Mouse (Mus musculus): ENCODE measurements at regions not wholly inside any gene's neighbourhood (a gene's known extent, or its start where the extent isn't known, plus 50 kb on each side); places are given as distances from the start of the nearest gene placed in this dataset.

DNA sequence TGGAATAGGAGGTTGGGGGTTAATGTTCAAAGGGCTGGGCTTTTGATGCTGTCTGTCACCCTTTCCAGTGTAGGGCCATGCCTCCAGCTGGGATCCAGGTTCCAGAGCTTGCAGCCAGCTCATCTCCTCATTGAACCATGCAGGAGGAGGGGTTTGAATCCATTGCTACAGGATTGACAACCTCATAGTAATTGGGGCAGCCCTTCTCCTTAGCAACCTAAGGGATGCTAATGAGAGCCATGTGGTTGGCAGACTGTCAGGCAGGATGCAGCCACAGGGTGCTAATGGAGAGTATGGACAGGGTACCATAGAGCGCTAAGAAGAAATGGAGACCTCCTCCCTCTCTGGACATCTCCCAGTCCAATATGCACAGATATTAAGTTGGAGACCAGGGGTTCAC, 396.9 kb upstream of the Cdh4 start:
- intact Hi-C loops (cut with DNase I; ENCODE audit: low total_unique reads): no loop called here
- no peak for DNase-seq

DNA sequence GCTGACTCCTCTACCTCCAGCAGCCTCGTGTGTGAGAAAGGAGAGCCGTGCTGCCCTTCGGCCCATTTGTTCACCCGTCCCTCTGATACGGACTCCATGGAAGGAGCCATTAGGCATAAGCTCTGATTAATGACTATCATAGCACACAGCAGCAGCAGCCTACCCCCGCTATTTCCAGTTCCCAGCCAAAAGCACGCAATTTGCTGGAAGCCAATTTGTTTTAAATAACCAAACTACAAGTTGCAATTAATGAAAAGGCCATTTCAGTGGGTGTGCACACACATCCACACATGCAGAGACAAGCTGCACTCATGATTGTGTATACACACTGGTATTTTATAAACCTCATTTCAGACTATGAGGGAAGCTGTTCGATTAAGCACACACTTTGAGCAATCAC, 387.8 kb upstream of the Cdh4 start:
- intact Hi-C loops (cut with DNase I; ENCODE audit: low total_unique reads): no loop called here
- no peak for DNase-seq

DNA sequence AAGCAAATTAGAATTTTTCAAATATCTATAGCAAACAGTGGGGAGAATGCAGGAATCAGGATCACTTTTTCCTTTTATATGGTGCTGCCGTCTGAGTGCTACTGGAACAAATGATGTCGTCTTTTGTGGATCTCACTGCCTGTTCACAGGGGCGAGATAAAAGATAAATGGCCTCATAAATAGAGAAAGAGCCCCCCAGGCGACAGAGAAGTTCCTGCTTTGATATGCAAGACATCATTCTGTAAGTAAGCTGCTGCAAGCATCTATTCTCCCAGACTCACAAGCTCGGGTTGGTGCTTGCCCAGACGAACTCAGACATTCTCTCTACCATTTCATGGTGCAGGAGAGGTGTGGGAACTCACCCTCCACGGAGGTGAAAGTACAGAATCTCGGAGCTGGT, 377.6 kb upstream of the Cdh4 start:
- intact Hi-C loops (cut with DNase I; ENCODE audit: low total_unique reads): loop anchor here (10.0 kb wide), 1 partner anchor 810 kb away; no protein-coding TSS in a partner anchor
- DNase-seq: no peak

DNA sequence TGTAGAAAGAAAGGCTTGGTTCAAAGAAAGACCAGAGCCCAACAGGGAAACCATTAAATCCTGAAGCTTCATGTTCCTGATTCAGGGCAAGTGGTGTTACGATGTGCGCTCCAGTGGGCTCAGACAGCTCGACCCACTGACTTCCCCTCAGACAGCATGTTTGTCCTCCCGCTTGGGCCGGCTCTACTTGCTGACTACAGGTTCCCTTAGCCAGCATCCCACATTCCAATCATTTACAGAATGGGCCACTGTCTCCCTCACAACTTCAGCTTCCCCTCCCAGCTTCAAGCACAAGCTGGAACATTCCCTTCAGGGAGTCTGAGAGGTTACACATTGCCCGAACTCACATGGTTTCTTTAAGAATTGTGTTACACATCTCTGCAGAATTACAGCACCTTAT, 372.7 kb upstream of the Cdh4 start:
- intact Hi-C loops (cut with DNase I; ENCODE audit: low total_unique reads): loop anchor here (10.0 kb wide), 1 partner anchor 805 kb away; no protein-coding TSS in a partner anchor
- no peak for DNase-seq

DNA sequence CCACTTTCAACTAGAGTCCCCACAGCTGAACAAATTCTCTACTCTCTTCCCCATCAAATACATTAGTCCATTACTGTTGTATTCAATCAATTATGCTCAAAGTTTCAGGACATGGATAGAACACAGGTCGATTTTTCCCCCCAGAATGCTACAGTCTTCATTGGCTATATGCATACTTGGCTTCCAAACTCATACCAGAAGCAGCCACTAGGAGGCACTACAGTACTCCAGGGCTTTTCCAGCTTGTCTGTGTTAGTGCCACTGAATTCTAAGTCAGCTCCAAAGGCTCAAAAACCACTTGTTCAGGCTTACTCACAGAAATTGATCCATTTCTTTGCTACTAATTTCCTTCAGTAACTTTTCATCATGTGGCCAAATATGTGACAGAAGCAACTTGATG, 371.9 kb upstream of the Cdh4 start:
- intact Hi-C loops (cut with DNase I; ENCODE audit: low total_unique reads): no loop called here
- DNase-seq: no peak

DNA sequence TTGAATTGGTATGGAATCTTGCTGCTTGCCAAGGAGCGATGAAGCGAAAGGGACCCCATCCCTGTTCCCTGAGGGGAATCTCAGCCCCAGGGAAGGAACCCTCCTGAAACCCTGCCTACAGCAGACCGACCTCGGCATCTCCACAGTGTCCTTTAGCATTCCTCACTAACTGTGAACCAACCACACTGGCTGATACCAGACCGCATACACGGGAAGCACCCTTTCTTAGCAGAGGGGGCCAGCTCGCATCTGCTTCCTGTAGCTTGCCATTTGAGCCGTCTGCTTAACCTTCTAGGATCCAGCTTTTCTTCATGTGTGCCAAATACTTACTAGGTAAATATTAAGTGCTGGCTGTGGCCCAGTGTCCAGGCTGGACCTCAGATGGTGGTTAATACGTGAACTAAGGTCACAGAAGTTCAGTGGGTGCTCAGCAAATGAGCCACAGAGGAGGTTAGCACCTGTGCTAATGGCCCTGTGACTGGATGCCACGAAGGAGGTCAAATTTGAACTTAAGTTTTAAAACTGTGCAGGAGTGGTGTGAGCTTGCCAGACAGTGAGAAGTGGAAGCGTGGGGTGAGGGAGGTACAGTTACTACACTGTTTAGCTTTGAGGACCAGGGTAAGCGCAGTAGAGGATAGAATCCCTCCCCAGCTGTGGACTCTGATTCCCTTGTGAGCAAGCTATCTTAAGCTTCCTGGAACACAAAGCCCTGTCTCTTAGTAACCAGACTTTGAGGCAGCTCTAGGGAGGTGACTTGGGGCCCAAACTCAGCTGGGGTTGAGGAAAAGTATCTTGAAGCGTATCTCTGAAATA, 361.6 kb upstream of the Cdh4 start:
- intact Hi-C loops (cut with DNase I; ENCODE audit: low total_unique reads): no loop called here
- no peak for DNase-seq

DNA sequence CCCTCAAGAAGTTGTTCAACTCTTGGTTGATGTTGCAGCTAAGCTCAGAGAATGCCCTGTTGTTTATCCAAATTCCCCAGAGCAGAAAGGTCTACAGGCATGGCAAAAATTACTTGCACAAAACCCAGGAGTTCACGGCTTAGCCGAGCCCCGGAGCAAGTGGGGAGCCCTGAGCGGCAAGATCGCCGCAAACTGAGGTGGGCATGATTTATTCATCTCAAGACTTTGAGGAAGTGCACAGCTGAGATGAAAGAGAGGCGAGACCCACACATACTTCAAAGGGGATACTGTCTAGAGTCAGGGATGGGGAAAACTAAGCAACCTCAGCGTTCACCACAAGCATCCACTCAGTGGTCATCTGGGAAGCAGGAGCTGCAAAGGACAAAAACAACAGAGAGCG, 355.3 kb upstream of the Cdh4 start:
- DNase-seq: no peak
- intact Hi-C loops (cut with DNase I; ENCODE audit: low total_unique reads): no loop called here

DNA sequence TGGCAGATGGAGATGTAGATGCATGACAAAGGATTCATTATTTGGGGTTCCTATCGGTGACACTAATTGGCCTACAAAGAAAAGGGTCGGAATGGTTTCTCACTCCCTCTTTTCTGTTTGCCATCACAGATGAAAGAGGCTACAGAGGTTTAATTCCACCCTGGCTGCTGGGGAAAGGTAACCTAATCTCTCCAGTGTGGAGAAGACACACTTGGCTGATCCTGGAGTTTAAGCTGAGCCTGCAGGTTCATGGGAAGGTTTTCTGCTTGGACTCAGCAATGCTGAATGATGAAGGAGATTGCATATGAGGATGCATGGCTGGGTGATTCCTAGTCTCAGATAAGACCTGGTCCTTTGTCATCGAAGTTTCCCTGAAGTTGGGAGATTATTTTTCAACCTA, 350.8 kb upstream of the Cdh4 start:
- intact Hi-C loops (cut with DNase I; ENCODE audit: low total_unique reads): no loop called here
- DNase-seq: no peak

DNA sequence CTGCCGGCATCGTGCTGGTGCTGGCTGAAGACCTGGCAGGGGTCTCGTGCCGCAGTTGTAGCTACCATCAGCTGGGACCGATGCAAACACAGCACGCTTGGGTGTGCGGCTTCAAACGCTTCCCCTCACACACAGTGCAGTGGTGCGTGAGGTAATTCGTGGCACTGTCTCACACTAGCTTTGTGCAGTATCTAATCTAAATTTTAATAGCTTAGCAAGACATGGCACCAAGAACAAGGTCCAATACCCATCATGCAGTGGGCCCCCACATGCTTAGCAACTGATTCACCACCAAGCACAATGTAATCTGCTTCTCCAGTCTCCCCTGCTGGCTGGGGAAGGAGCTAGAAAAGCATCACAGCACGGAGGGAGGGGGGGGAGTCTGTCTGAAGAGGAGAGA, 348.2 kb upstream of the Cdh4 start:
- intact Hi-C loops (cut with DNase I; ENCODE audit: low total_unique reads): no loop called here
- no peak for DNase-seq

DNA sequence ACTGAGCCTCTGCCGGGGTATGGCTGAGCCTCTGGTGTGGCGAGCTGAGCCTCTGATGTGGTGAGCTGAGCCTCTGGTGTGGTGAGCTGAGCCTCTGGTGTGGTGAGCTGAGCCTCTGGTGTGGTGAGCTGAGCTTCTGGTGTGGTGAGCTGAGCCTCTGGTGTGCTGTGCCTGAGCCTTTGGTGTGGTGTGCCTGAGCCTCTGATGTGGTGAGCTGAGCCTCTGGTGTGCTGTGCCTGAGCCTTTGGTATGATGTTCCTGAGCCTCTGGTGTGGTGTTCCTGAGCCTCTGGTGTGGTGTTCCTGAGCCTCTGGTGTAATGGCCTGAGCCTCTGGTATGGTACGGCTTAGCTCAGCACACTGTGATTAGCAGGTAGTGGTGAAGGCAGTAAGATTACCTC, 346.2 kb upstream of the Cdh4 start:
- intact Hi-C loops (cut with DNase I; ENCODE audit: low total_unique reads): no loop called here
- no peak for DNase-seq

DNA sequence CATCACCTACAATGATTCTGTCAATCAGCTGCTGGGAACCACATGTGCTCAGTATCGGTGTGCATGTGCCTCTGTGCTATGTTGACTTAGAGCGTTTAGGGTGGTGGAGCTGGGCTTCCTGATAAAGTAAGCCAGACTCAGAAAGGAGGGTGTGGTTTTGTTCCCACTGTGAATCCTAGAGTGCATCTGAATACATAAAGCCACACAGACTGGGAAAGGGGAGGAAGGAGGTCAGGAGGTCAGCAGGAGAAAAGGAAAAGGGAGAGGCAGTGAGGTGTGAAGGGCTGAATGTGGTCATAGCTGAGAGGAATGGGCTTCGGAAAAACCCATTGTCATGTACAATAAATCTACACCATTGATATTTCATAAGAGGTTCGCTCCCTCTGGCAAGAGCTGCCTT, 345.4 kb upstream of the Cdh4 start:
- no peak for DNase-seq
- intact Hi-C loops (cut with DNase I; ENCODE audit: low total_unique reads): no loop called here

DNA sequence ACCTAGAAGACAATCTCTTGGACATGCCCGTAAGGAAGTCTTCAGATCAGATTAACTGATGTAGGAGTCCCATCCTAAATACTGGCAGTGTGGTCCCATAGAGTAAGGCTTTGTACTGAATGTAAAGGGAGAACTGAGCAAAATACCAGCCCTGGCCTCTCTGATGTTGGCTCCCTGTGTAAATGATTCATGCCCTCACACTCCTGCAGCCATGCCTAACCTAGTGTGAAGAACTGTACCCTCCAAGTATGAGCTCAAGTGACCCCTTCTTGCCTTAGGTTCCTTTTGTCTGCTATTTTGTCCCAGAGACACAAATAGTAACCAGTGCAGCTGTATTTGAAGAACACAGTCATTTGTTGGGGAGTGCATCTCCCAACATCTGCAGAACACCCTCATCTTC, 342.4 kb upstream of the Cdh4 start:
- DNase-seq: no peak
- intact Hi-C loops (cut with DNase I; ENCODE audit: low total_unique reads): no loop called here

DNA sequence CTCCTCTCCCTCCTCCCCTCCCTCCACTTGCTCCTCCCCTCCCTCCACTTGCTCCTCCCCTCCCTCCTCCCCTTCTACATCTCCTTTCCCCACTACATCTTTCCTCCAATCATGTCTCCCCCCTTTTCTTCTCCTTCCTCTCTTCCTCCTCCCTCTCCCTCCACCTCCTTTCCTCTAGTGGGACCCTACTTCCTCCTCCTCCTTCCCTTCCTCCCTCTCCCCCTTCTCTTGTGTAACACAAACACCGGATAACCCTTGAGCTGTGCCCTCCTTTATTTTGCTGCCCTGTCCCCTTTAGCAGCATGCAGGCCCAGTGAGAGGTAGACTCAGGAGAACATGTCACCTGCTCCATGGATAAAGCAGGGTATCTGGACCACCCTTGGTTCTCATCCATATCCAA, 339.1 kb upstream of the Cdh4 start:
- intact Hi-C loops (cut with DNase I; ENCODE audit: low total_unique reads): no loop called here
- DNase-seq: no peak

DNA sequence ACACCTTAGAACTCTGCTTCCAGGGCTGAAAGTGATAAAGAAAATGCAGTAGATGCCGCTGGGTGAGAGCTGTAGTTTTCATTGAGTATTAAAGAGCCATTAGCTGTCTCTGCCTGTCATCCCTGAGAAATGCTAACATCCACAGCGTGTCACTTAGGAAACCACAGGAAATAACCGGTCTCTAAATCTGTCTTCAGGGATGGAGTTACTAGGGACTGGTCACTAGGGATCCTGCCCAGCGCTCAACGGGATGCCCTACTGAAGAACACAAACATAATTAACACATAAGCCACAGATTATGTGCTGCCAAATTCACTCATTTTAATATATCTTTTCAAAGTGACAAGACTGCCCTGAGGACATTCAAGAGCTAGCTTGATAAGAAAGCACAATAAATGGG, 329.3 kb upstream of the Cdh4 start:
- intact Hi-C loops (cut with DNase I; ENCODE audit: low total_unique reads): no loop called here
- no peak for DNase-seq

DNA sequence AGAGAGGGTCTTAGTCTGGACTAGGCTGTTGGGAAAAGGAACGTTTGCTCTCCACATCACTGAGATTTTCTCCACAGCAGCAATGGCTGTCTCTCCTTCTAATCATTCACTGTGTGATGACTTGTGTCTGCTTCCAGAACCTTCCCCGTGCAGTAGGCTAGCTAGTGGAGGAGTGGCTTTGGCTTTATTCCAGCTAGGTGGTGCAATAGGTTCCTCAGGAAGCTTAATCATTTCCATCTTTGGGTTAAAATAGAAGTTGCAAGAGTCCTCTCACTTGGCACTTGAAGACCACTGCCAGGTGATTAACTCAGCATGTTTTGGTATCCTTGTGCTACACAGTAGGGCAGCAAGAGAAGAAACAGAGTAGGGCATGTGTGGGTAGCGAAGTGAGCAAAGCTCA, 314.2 kb upstream of the Cdh4 start:
- no peak for DNase-seq
- intact Hi-C loops (cut with DNase I; ENCODE audit: low total_unique reads): no loop called here

DNA sequence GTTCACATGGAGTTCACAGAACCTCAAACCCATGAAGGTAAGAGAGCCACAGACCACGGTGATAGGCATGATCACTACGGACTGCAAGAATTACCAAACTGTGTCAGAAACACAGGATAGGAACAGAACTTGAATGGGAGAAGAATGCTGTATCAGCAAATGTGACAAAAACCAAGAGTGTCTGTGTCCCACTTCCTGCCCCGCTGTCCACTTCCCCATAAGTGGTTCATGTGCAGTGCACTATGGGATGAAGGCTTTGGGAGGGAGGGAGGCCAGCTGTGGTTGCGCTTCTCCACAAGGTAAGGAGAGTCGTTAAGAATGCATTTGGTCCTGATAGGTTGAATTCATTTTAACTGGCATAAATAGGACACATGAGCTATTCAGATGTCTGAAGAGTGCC, 313.8 kb upstream of the Cdh4 start:
- no peak for DNase-seq
- intact Hi-C loops (cut with DNase I; ENCODE audit: low total_unique reads): no loop called here

DNA sequence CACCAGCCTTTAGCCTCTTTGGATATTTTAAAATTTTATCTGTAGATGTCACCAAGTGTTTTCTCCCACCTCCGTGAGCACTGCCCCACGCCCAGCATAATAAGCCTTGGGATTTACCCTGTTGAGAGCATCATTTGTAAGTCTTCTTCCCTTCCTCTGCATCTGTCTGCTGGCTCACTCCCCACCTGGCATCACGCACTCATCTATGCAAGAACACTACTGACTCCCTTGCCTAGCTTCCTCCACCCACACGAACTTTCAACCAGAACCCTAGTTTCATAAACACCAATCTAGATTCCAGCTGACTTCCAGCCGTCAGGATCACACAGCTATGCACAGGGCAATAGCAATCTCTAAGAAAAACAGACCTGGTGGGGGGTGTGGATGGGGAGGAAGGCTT, 311.2 kb upstream of the Cdh4 start:
- intact Hi-C loops (cut with DNase I; ENCODE audit: low total_unique reads): no loop called here
- DNase-seq: no peak

DNA sequence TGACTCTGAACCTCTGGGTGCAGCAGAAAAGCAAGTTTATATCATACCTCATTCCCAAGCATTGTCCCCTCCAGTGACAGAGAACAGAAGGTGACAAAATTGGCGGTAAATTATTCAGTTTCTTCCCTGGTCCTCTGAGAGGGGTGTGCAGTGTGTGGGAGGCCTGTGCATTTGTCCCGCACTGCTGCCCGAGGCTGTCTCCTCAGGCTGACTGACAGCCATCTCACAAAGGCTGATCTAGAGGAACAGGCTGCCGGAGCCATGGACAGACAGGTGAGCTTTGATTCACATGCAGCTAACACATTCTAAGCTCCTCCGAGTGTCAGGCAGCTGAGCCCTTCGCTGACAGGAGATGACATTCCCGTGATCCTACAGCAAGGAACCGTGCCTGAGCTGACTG, 299.9 kb upstream of the Cdh4 start:
- no peak for DNase-seq
- intact Hi-C loops (cut with DNase I; ENCODE audit: low total_unique reads): no loop called here

DNA sequence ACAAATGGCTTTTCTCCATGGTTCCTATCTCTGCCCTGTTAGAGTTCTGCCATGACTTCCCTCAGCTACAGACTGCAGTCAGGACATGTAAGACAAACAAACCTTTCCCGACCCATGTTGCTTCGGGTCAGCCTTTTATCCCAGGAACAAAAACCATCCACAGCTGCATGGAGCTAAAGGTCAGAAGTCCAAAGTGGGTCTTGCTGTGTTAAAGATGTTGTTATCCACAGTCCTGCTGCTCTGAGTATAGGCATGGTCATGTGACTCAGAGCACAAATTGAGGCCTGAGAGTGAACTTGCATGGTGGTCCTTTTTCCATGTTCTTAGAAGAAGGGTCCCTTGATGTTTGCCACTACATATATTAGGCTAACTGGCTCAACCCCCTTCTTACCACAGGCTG, 296.5 kb upstream of the Cdh4 start:
- intact Hi-C loops (cut with DNase I; ENCODE audit: low total_unique reads): no loop called here
- no peak for DNase-seq

DNA sequence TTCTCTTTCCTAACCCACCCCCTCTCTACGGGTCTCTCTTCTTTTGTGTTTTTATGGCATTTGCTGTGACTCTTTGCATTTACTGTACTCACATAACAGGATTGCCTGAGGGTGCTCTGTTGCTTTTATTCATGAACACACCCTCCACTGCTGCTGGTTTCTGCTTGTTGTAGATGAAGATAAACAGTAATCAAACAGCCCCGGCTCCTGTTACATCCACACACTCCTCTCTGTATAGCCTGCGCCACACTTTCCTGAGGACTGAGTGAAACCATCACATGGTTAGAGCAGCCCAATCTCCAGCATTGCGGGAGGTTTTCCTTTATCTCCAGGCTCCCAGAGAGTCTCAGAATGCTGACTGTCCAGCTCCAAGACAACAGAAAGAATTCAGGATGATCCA, 296.0 kb upstream of the Cdh4 start:
- intact Hi-C loops (cut with DNase I; ENCODE audit: low total_unique reads): no loop called here
- DNase-seq: no peak

DNA sequence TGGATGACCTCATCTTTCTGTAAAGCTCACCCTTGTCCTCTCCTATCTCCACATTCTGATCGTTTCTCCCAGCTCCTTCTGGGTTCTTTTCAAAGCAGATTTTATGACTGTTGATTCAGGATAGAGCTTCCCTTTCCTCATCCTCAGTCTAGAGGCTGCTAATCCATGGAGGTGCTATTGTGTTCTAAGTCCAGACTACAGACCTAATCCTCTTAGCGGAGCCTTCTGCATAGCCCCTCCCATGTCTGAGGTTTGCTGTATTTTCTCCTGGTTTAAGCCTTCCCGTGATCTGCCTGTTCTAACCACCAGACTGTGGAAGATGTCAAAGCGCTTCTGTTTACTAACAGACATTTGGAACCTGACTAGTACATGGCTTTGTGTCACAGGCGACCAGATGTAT, 294.0 kb upstream of the Cdh4 start:
- no peak for DNase-seq
- intact Hi-C loops (cut with DNase I; ENCODE audit: low total_unique reads): no loop called here

DNA sequence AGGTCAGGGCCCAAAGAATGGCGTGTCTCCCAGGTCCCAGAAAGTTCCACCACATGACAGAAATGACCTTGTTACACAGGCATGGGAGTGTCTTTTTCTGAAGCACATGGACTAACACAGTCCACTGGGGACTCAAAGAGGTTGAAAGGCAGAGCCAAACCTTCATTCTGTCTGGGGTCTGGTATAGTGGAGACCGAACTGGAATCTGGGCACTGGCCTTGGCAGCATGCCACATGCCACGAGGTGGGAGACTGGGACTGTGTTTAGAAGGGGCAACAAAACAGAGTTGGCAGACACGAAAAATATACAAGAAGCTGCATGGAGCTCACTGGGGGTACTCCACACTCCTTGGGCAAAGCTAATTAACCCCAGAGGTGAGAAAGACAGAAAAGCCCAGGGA, 293.6 kb upstream of the Cdh4 start:
- no peak for DNase-seq
- intact Hi-C loops (cut with DNase I; ENCODE audit: low total_unique reads): no loop called here
